Mouse (Mus musculus) adrenal gland (tissue): ENCODE results near the gene Ifih1.

Experiments
- intact Hi-C: fragments of 180-260 bp; cut with DNase I; formaldehyde crosslinking; loops from one replicate; pipeline ENCODE4 v1.15.1; 2025

Gene Ifih1

DNA sequence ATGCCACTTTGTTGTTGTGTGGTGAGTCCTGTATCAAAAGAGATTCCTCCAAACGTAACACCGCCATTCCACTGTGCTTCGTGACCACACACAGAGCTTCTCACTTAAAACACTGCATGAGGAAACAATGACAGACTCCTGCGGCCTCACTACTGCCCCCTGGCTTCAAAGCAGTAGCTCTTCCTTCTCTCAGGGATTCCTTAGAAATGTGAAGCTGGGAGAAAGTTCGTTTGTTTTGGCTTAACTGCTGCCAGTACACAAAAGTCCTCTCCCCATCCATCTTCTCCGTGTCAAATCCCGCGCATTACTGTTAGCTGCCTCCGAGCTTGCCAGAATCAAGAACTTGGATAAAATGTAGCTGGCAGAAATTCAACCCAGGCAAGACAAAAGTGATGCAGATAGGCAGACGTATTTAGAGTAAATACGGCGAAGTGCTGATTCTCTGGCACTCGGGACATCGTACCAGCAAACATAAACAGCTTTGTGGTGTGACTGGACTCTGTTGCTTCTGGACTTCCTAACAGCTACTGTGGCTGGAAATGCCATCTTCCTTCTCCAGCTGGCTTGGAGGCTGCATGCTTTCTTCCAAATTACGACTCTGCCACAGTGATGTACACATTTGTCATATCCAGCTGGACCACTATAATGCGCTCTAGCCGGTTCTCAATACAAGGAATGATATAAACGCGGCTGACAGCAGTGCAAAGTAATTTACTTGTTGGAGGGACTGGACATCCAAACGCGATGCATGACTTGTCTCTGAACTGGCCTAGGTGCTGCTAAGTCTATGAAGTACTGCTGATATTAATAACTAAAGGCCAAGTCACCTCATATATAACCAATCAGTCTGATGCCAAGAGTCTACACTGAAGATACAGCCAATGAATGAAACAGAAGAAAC is 2.4 kb downstream of the Ifih1 start:
- intact Hi-C loops, result no loop called here

DNA sequence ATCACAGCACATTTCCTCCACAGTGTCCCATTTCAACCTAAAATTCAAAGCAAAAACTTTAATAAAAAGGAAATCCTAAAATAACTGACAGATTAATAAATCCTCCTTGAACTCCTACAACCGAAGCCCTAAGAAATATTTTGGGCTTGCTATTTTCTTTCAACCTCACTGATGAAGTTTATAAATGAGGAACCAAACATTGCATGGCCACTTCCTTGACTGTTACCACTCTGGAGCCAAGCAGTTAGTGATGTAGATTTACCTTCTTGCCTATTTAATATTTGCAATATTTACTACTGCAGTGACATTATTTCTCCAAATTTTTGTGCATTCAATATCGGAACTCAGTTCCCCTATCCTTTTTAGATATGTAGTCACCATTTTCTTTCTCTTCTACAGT is 6.2 kb downstream of the Ifih1 start:
- intact Hi-C loops, result no loop called here

DNA sequence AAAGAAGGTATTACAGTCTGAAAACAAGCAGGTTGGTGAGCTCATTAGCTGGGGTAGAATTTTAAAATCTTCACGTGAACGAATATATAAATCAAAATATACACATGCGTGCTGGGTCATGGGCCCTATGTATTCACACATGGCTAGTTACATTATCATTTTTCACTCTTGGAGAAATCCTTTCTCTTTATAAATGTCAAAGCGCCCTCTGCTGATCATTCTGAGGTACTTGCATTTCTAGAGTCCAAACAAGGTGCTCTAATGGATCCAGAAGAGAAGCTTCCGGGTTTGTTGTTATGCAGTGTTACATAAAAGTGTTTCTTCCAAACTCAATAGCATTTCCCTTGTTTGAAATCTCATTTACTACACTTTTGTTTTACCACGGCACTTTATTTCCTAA is 15.6 kb downstream of the Ifih1 start:
- intact Hi-C loops, result no loop called here

DNA sequence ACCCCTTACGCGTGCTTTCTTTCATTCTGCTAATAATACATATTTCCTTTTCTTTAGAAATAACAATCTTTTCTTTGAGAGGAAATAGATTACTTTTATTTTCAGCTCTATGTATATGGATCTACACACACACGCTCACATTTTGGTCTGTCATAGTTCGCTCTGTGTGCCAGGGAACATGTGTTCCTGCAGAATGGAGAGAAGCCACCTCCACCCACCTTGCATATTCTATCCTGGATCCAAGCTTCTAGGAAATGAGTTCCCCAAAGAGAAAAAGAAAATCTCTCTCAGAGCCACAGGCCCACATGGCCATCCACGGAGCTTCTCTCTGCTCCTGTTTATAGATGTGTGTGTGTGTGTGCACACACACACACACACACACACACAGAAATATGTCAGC is 17.7 kb downstream of the Ifih1 start:
- intact Hi-C loops, result loop anchor here (5.0 kb wide), 2 partner anchors 76 to 141 kb away; no protein-coding TSS in a partner anchor

DNA sequence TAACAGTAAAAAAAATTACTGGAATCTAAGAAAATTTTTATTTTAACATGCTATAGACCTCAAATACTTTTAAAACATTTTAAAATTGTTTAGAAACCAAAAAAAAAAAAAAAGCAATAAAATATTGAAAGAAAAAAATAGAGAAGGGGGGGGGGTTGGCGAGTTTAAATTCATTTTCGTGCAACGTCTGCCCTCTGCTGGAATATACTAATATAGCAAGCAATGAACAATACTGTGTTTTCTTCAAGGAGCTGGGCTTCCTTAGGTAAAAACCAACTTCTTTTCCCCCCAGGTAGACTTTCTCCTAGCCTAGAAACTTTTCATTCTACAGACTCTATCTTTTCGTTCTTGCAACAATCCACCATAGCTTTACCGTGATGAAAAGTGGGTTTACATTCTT is 18.3 kb downstream of the Ifih1 start:
- intact Hi-C loops, result loop anchor here (5.0 kb wide), 2 partner anchors 75 to 140 kb away; no protein-coding TSS in a partner anchor

DNA sequence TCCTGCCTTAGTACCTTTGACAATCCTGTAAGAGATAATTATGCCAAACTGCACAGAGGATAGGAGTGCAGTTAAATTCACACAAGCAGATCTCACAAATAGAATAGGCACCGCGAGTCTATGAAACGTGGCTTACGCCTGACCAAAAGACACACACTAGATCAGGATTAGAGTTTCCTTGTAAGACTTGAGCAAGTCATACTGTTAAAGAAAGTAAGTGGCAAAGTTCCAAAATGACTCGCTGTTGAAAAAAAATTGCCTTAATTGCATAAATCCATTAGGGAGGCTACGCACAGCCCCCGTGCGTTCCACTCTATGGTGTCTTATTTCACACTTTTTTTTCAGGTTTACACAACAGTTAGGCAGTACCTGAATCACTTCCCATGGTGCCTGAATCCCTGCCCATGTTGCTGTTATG is 23.0 kb downstream of the Ifih1 start:
- intact Hi-C loops, result no loop called here

DNA sequence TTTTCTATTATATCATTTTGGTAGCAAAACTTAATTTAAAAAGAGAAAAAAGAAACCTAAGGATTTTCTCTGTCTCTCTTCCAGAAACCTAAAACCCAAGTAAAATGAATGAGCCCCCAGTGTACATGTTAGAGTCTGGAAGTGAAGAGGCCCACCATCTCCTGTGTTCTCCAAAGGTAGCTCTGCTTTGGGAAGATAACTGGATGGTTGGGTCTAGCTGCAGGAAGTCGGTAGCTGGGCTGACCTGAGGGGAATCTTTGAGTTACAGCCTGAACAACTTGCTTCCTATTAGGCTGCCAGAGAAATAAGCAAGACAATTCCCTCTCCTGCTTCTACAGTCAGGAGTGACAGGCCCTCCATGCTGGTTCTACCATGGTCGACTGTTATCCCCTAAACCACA is 26.4 kb downstream of the Ifih1 start:
- intact Hi-C loops, result no loop called here

DNA sequence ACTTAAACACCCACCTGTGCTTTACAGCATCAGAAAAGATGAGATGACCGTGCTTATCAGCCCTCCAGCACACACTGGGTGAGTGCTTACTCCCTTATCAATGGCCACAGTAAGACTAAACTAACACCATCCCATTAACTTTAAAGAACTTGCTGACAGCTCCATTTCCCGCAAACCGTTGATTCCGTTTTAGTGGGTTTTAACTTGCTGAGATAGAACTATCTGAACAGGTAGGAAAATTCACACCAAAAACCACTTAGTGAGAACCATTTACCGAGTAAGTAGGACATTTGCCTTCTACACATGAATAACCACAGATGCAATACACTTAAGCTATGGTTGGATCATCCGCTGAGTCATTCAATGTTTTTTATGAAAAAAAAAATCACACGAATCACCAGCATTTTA is 27.1 kb downstream of the Ifih1 start:
- intact Hi-C loops, result no loop called here

DNA sequence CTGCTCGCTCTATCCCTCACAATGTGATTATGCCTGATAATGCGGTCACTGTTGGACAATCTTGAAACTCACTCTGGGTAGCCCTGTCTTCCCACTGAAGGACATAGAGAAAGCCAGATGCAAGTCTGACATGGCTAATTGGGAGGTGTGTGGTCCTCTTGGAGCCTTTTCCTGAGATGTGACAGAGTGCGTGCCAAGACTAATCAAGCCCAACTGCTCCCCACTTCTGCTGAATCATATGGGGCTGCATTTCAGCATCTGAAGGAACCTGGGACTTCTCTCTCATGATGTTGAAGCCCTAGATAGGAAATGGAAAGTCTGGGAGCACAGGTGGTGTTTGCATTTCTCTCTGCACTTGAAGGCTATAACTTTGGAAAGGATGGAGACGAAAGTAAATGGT is 32.9 kb downstream of the Ifih1 start:
- intact Hi-C loops, result no loop called here

DNA sequence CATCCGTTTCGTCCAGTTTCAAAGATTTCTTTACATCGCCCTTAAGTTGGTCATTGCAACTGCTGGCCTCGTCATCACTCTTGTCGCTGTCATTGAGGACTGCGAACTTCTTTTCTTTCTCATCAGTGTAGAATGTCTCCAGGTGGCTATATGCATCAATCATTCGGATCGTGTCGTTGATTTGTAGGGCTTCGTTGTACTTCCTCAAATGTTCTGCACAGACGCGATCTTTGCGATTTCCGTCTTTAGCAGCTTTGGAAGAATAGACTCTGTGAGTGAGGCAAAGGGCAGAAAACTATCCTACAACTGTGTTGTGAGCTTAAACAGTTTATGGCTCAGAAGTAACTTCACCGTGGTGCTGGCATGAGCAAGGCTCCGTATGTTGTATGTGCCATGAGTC is 39.9 kb downstream of the Ifih1 start:
- intact Hi-C loops, result no loop called here

DNA sequence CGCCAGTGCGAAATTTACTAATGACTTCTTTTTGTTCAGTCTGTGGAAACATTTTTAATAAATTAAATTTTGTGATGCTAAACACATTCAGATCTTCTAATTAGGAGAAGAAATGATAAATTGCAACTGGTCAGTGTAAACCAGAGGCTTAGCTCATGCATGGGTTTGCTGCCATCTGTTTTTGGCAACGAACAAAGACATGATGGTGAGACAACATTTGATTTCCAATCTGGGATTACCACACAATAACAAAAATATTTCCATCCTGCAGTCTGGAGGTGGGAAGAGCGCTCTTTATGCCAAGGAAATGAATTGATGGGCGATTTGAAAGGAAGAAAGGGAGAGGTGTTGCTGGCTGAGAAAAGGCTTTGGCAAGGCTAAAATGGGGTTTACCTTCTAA is 42.5 kb downstream of the Ifih1 start:
- intact Hi-C loops, result no loop called here

DNA sequence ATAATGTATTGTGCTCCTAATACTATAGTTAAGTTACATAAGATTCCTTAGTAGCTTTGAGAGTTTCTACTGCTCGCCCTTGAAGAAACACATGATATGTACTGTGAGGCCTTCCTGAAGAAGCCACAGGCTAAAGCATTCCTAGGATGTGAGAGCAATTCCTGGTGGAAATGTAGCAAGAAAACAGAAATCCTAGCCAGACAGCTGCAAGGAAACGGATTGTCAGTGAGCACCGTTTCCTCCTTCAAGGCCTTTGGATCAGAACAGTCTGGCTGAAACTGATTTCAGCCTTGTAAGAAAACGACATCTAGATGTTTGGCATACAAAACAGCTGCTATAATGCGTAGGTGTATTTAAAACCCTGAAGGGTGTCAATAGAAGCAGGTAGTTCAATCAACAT is 49.5 kb downstream of the Ifih1 start:
- intact Hi-C loops, result no loop called here

DNA sequence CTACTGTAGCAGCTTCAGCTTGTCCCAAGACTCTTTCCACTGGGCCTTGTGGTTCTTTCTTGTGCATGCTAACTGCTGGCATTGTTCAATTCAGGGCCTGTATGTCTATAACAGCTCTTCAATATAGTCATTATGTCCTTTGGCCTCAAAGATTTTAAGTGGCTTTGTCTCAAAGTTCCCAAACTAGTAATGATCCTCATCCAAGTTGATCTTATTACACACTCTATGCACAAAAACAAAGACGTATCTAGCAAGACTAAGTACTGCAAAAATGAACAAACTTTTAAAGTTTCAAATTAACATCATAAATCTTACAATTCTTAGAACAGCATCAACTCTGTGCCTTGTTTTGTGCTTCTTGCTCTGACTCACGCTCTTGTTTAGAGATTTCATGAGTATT is 51.6 kb downstream of the Ifih1 start:
- intact Hi-C loops, result no loop called here

DNA sequence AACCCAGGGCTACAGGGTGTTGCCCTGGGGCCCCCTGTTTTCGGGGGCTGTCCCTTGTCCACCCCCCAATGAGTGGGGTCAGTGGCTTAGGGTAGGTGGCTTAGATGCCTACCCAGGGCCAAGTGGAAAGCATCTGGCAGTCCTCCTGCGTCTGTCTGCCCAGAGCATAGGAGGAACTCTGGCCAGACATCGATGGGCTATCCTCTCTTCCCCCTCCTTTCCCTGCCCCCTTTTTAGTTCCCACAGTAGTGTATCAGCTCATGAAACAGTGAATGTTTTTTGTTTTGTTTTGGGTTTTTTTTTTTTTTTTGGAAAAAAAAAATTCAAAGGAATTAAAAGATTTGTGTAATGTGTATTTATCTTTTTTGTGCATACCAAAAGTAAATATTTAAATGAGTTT is 54.5 kb downstream of the Ifih1 start:
- intact Hi-C loops, result no loop called here

DNA sequence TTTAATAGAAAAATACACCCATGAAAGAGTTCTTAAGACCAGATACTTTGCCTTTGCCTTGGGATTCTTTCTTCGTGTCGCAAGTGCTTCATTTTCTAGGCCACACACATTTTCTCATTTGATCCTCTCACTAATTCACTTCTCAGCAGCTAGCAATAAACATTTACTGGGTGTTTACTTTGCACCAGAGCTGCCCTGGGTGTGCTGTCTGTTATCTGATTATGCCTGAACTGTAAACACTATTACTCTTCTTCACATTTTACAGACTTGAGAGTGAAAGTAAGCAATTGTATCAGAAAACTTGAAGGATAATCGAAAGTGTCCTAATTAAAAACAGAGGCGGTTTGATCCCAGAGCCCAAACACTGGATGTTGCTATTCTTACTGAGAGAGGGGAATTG is 56.7 kb downstream of the Ifih1 start:
- intact Hi-C loops, result no loop called here

DNA sequence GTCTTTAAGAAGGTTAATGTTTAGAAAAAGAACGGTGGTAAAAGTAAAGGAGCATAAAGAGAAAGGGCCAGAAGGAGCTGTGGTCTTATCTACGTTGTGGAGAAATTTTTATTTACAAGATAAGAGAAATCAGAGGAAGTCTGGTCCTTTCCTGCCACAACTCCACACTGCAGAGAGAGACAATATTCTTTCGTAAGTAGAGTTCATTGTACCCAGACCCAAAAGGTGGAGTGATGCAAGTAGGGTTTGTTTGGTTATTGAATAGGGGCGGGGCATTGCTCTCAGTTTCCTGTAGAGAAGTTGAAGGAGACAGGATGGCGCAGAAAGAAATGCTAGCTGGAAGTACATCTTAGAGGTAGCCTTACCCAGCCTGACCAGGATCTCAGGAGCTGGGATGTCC is 60.3 kb downstream of the Ifih1 start:
- intact Hi-C loops, result no loop called here

DNA sequence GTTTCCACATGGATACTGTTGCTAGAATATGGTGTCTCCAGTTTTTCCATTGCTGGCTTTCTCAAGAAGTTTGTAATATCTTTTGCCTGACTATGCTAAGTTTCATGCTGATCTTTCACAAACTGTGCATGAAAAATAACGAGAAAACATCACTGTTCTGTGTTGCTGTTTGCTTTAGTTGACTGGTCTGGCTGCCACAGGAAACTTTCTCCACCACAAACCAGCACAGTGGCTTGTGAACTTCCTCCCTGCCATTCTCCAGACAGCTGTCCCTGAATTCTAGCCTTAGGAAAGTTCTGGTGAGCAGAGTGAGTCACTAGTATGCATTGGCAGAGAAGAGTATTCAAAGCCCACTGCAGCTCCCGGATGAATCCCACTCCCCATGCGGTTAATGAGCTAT is 71.1 kb downstream of the Ifih1 start:
- intact Hi-C loops, result no loop called here

DNA sequence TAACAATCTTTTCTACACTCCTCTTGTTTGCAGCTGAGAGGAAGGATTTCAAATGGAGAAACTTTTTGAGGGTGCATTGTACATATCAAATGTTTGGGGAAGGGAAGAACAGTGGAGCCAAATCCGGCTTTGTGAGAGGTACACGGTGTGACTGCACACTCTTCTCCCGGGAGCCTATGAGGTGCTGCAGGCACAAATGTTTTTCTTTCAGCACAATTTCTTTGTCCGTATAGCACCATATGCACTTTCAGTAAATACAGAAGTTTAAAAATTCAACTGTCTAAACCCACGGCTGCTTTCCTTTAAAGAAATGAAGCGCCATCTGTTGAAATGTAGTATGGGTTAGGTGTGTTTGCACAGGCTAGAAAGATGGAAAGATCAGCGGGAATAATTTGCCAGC is 71.8 kb downstream of the Ifih1 start:
- intact Hi-C loops, result no loop called here

DNA sequence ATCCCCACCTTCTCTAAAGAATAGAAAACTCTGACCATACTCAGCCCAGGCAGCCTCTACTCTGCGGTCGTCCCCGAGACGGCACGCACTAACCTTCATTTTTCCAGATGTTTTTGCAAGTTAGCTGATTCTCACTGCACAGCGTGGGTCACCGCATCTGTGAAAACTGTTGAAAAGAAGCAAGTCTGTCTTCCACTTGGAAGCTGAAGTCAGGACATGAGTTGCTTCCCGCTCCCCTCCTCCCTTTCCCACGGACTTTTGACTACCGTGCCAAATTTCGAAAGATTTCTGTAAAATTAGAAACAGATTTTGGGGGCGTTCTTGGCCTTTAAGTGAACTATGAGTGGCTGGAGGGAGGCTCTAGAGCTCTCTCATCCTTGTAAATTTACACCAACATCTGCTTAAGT is 72.3 kb downstream of the Ifih1 start, which contains the start of gene Fap:
Gene Fap, minus strand, starts transcription at position 323 of the 407 bp plus-strand sequence.
- intact Hi-C loops, result no loop called here

DNA sequence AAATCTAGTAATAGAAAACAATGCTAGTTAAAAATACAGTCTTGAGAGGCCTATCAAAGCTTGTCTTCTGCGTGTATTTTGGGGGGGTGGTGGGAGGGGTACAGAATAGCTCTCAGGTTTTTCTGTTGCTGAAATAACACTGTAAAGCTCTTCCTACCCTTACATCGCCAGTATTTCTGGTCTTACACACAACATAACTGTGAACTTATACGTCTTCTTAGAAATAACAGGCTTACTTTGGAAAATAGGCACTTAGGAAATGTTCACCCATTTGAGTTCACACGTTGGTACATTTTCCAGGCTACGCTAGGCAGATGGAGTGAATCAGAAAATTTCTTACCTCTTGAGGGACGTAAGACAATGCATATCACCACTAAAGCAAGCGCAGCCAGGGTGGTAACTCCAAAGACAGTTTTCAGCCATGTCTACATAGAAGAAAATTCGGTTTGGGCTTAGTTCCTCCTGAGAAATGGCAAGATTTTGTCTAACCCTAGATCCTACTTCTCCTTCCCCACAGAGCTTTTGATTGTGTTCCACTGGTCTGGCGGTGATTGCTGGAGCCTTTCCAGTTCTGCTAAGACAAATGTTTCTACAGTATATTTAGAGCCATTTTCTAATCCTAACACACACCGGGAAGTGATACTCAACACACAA is 72.8 kb downstream of the Ifih1 start:
- intact Hi-C loops, result no loop called here

DNA sequence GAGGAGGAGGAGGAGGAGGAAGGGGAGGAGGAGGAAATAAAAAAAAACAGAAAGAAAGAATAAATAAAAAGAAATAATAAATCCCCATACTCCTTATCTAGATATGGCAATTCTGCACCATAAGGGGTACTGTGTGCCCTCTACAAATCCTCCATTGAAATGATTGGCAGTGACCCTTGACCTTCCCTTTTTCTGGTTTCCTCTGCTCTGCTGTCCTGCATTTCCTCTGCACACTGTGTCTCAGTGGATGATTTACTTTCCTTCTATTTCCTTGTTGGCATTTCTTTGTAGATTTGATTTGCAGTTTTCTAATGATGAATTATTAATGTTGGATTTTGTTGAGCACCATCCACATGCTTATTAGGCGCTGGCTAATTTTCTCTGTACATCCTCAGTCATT is 81.4 kb downstream of the Ifih1 start:
- intact Hi-C loops, result no loop called here

DNA sequence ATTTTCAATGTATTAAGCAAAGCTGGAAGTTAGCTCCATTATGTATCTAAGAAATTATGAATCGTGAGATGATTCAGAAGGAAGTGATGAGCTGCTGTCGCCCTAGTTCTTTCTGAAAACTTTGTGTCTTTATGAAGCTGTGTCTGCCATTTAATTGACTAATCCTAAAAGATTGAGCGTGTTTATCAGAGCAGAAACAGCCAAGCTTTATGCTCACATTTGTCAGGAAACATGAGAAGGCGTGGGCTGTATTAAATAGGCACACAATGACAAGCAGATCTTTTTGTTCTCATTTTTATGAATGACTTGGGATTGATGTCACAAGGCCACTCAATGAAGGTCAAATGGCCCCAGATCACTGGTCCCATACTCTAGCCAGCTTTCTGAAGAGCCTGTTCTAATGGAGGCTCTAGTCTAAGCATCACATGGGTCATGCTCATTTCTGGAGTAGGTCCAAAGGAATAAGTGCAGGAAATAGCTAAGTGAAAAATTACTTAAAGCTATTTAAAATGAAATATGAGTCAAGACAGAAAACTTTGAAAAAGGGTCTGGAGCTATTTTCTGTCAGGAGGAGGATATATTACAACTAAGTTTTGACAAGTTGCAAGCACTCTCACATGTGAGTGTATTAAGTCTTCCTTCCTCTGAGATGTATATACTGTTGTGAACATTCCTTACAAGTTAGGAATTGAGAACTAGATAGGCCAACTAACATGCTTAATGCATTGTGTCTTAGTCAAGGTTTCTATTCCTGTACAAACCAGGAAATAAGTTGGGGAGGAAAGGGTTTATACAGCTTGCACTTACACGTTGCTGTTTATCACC is 83.2 kb downstream of the Ifih1 start:
- intact Hi-C loops, result no loop called here
